Comparison of ENCODE assay signal across 8 mouse cellular contexts in genomic region chr11:117081165-117082064, GRCm38 (mm10). TPM values are rescaled to one million over a fixed set of nuclear protein-coding genes. Genes with fewer than 3 reads are reported as not detected.
A peak's percentile ranks its signal among the peaks of the same experiment; 100 is the strongest.
DNase-seq lines count a peak whose midpoint lies in the region; ATAC-seq and TF ChIP-seq lines count a peak whose summit lies in the region.

No protein-coding gene starts in this region.

- TF ChIP-seq POLR2A in small intestine, adult 2 months (IDR thresholded peaks at IDR 0.05; ENCODE audit: low read depth, low read length): no peak

- TF ChIP-seq CTCF in small intestine, adult 2 months (IDR thresholded peaks at IDR 0.05; ENCODE audit: extremely low read depth, insufficient read length, insufficient replicate concordance, low read depth, low read length): peak; percentile 64; the same call in 1 of the 2 replicates

- peak overlapping the region; percentile 55 for H3K27ac ChIP-seq in embryonic facial prominence, embryonic 12.5 days
- peak overlapping the region; percentile 67 for H3K27ac ChIP-seq in limb, embryonic 12.5 days
- peak overlapping the region; percentile 61; the same call in 1 of the 2 replicates for H3K27ac ChIP-seq in midbrain, embryonic 13.5 days
- peak overlapping the region; percentile 54 for H3K27ac ChIP-seq in small intestine, adult 2 months (ENCODE audit: insufficient read depth, low read depth, low read length)

- H3K36me3 ChIP-seq in embryonic facial prominence, embryonic 12.5 days: peaks cover 27% of the 10 kb centered on the region
- H3K36me3 ChIP-seq in limb, embryonic 12.5 days: peaks cover 43% of the 10 kb centered on the region
- H3K36me3 ChIP-seq in midbrain, embryonic 13.5 days: peaks cover 41% of the 10 kb centered on the region
- peaks cover 27% of the 10 kb centered on the region for H3K36me3 ChIP-seq in small intestine, adult 2 months (ENCODE audit: control insufficient read depth, insufficient read depth, low read length)

- H3K9ac ChIP-seq in embryonic facial prominence, embryonic 12.5 days: no peak overlapping the region
- no peak overlapping the region for H3K9ac ChIP-seq in limb, embryonic 12.5 days (replicated peaks)
- peak overlapping the region; percentile 45; the same call in 1 of the 2 replicates for H3K9ac ChIP-seq in midbrain, embryonic 13.5 days (replicated peaks)

- no peak overlapping the region for H3K4me2 ChIP-seq in embryonic facial prominence, embryonic 12.5 days (replicated peaks)
- peak overlapping the region; percentile 43 for H3K4me2 ChIP-seq in limb, embryonic 12.5 days
- H3K4me2 ChIP-seq in midbrain, embryonic 13.5 days (replicated peaks): peak overlapping the region; percentile 40

- H3K4me1 ChIP-seq in embryonic facial prominence, embryonic 12.5 days: peaks cover 30% of the 10 kb centered on the region
- H3K4me1 ChIP-seq in limb, embryonic 12.5 days (replicated peaks): peaks cover 32% of the 10 kb centered on the region
- H3K4me1 ChIP-seq in midbrain, embryonic 13.5 days (replicated peaks): peaks cover 34% of the 10 kb centered on the region
- peaks cover 17% of the 10 kb centered on the region; the same call in 1 of the 2 replicates for H3K4me1 ChIP-seq in small intestine, adult 2 months (ENCODE audit: control insufficient read depth, insufficient read depth, insufficient read length, low read length)

- no peaks in the 10 kb centered on the region for H3K27me3 ChIP-seq in embryonic facial prominence, embryonic 12.5 days
- no peaks in the 10 kb centered on the region for H3K27me3 ChIP-seq in limb, embryonic 12.5 days
- H3K27me3 ChIP-seq in midbrain, embryonic 13.5 days: no peaks in the 10 kb centered on the region
- H3K27me3 ChIP-seq in small intestine, adult 2 months (ENCODE audit: control insufficient read depth, insufficient read depth, low read length): no peaks in the 10 kb centered on the region

- peak; percentile 97 for DNase-seq in 3T3-L1 (ENCODE audit: low read depth, low spot score)
- peak; percentile 75 for DNase-seq in adrenal gland, postnatal 25 days
- peak; percentile 89 to 95 for DNase-seq in heart, adult 18-20 months
- DNase-seq in kidney, adult 18-20 months: peak; percentile 82

- 29% methylated on average over 16 of the region's 16 CpGs for WGBS in embryonic facial prominence, embryonic 12.5 days
- WGBS in limb, embryonic 12.5 days: 32% methylated on average over 16 of the region's 16 CpGs
- 30% methylated on average over 16 of the region's 16 CpGs for WGBS in midbrain, embryonic 13.5 days
- WGBS in small intestine, adult 2 months: 22% methylated on average over 16 of the region's 16 CpGs

- H3K4me3 ChIP-seq in embryonic facial prominence, embryonic 12.5 days: no peak overlapping the region
- H3K4me3 ChIP-seq in limb, embryonic 12.5 days (replicated peaks): no peak overlapping the region; the same call in 1 of the 2 replicates
- no peak overlapping the region for H3K4me3 ChIP-seq in midbrain, embryonic 13.5 days (replicated peaks)
- no peak overlapping the region for H3K4me3 ChIP-seq in small intestine, adult 2 months (ENCODE audit: low read depth, low read length)

- no peaks in the 10 kb centered on the region for H3K9me3 ChIP-seq in embryonic facial prominence, embryonic 12.5 days
- no peaks in the 10 kb centered on the region for H3K9me3 ChIP-seq in limb, embryonic 12.5 days
- no peaks in the 10 kb centered on the region for H3K9me3 ChIP-seq in midbrain, embryonic 13.5 days

- ATAC-seq in embryonic facial prominence, embryonic 12.5 days (ENCODE audit: insufficient number of reproducible peaks, insufficient read depth, low FRiP score, low TSS enrichment): 0 out of 2 replicates have a peak, but pooled peaks have one; percentile 35
- no peak for ATAC-seq in limb, embryonic 12.5 days (ENCODE audit: insufficient number of reproducible peaks, insufficient read depth, low FRiP score, low TSS enrichment, low read depth)
- ATAC-seq in midbrain, embryonic 13.5 days: peak; percentile 80

RNA-seq across cellular contexts. Expression of gene Sec14l1, which starts 33.6 kb away (rescaled TPM):
- 157 and 195 TPM in 2 replicates for total RNA-seq in adrenal gland, postnatal 25 days (2021)
- 55.6 and 61.0 TPM in 2 replicates for polyA plus RNA-seq in embryonic facial prominence, embryonic 12.5 days (2016; fragmentation: Nextera tagmentation; extraction: Ambion mirVana)
- total RNA-seq in heart, adult 18-20 months (2021): 10 to 100 TPM; 86.8 to 98.2 TPM
- polyA plus RNA-seq in limb, embryonic 12.5 days (2016; fragmentation: Nextera tagmentation; extraction: Ambion mirVana): 52.6 and 57.5 TPM in 2 replicates
- polyA plus RNA-seq in midbrain, embryonic 13.5 days (2015; fragmentation: Nextera tagmentation; extraction: Ambion mirVana): 62.4 and 67.0 TPM in 2 replicates
- 32.6 and 49.2 TPM in 2 replicates for polyA plus RNA-seq in small intestine, adult 2 months (2012; rRNA removed)
